Mouse (Mus musculus): ENCODE data around the gene Olfr224. TPM values are rescaled to one million over a fixed set of nuclear protein-coding genes. Genes with fewer than 3 reads are reported as not detected.

Gene Olfr224
- not detected for total RNA-seq (2023)

GRCm38 (mm10) chr11:58570405-58570804 lies at the start of gene Olfr224:
Olfr224 (minus strand) TSS chr11:58570553.

GRCm38 (mm10) chr11:58615975-58616374 lies 45.6 kb upstream of the Olfr224 start, which contains the start of gene 2210407C18Rik:
2210407C18Rik (minus strand) TSS chr11:58616075.

GRCm38 (mm10) chr11:58594814-58595213 lies 24.5 kb upstream of the Olfr224 start, which contains the start of gene Olfr324:
Olfr324 (plus strand) TSS chr11:58595114.

GRCm38 (mm10) chr11:58577430-58577829 lies 7.1 kb upstream of the Olfr224 start, which contains the start of gene Olfr325:
Olfr325 (plus strand) TSS chr11:58577730.

GRCm38 (mm10) chr11:58555536-58555935 lies 14.8 kb downstream of the Olfr224 start, which contains the start of gene Olfr328:
Olfr328 (minus strand) TSS chr11:58555636.

GRCm38 (mm10) chr11:58546322-58546721 lies 24.0 kb downstream of the Olfr224 start, which contains the start of gene Olfr329-ps:
Olfr329-ps (minus strand) TSS chr11:58546422.

GRCm38 (mm10) chr11:58534736-58535135 lies 35.6 kb downstream of the Olfr224 start, which contains the start of gene Olfr330:
Olfr330 (minus strand) TSS chr11:58534836.

Other genes starting within 250 kb of the Olfr224 start
- gene Zfp672, start 240.2 kb downstream of the Olfr224 start, total RNA-seq (2023), result 38.0 TPM
- 26.0 TPM for gene Sh3bp5l, start 239.8 kb downstream of the Olfr224 start, total RNA-seq (2023)
- not detected for gene Lypd8, start 191.5 kb downstream of the Olfr224 start, total RNA-seq (2023)
- gene 1810065E05Rik, start 149.4 kb downstream of the Olfr224 start, total RNA-seq (2023), result not detected
- gene Gm12253, start 138.0 kb downstream of the Olfr224 start, total RNA-seq (2023), result not detected
- gene Lypd9, start 117.6 kb downstream of the Olfr224 start, total RNA-seq (2023), result not detected
- gene Olfr30, start 108.3 kb downstream of the Olfr224 start, total RNA-seq (2023), result not detected
- not detected for gene Olfr332, start 78.0 kb downstream of the Olfr224 start, total RNA-seq (2023)
- gene Olfr331, start 68.0 kb downstream of the Olfr224 start, total RNA-seq (2023), result not detected
- not detected for gene Olfr330, start 35.7 kb downstream of the Olfr224 start, total RNA-seq (2023)
- not detected for gene Olfr329-ps, start 24.1 kb downstream of the Olfr224 start, total RNA-seq (2023)
- gene Olfr328, start 14.9 kb downstream of the Olfr224 start, total RNA-seq (2023), result 0.34 TPM
- gene Olfr325, start 7.2 kb upstream of the Olfr224 start, total RNA-seq (2023), result not detected
- gene Olfr324, start 24.6 kb upstream of the Olfr224 start, total RNA-seq (2023), result not detected
- gene 2210407C18Rik, start 45.5 kb upstream of the Olfr224 start, total RNA-seq (2023), result not detected
- not detected for gene Olfr323, start 59.9 kb upstream of the Olfr224 start, total RNA-seq (2023)
- gene Trim58, start 69.9 kb upstream of the Olfr224 start, total RNA-seq (2023), result not detected
- gene Olfr322, start 88.2 kb upstream of the Olfr224 start, total RNA-seq (2023), result not detected
- gene Olfr320, start 110.5 kb upstream of the Olfr224 start, total RNA-seq (2023), result not detected
- not detected for gene Olfr319, start 128.6 kb upstream of the Olfr224 start, total RNA-seq (2023)
- gene Olfr318, start 153.5 kb upstream of the Olfr224 start, total RNA-seq (2023), result 0.43 TPM
- gene Olfr317, start 168.7 kb upstream of the Olfr224 start, total RNA-seq (2023), result not detected
- not detected for gene Olfr316, start 182.2 kb upstream of the Olfr224 start, total RNA-seq (2023)
- gene Olfr315, start 202.6 kb upstream of the Olfr224 start, total RNA-seq (2023), result not detected
- gene Olfr314, start 212.4 kb upstream of the Olfr224 start, total RNA-seq (2023), result not detected
- gene Fam183b, start 231.4 kb upstream of the Olfr224 start, total RNA-seq (2023), result not detected
- not detected for gene Olfr313, start 244.4 kb upstream of the Olfr224 start, total RNA-seq (2023)

Measured in CD8-positive naive resting alpha-beta T cell, adult 57 days (primary cell).